Mouse (Mus musculus) E14TG2a.4 (cell line): Measurements from ENCODE around the gene Kif13a.

Experiments
- CTCF ChIP-seq: conservative IDR thresholded peaks from 2 replicates; pipeline ENCODE4 v1.5.1; 2014; ENCODE audit warnings: low read length
- NANOG ChIP-seq: IDR thresholded peaks from 2 replicates; pipeline ENCODE4 v1.6.1; 2014; ENCODE audit warnings: borderline replicate concordance, low read length, mixed read lengths

DNA sequence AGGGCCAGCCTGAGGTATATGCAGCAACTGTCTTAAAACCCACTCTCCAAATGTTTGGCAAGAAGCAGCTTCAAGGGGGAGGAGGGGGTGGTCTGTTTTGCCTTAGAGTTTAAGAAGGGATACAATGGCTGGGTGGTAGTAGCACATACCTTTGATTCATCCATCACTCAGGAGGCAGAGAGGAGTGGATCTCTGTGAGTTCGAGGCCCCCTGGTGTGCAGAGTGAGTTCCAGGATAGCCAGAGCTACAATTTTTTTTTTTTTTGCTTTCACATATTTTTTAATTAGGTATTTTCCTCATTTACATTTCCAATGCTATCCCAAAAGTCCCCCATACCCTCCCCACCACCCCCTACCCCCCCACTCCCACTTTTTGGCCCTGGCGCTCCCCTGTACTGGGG, 39.0 kb upstream of the Kif13a start:
- no peak for TF ChIP-seq CTCF
- TF ChIP-seq NANOG = no peak
